Mouse (Mus musculus) heart, adult 11 months (tissue): ENCODE data around the gene Fcgr1.

Experiments
- DNase-seq: peaks from one replicate; pipeline ENCODE4 v3.0.0; 2022

Fcgr1 gene

GRCm38 (mm10) chr3:96247356-96248140 lies 46.2 kb downstream of the Fcgr1 start:
- peak; percentile 82 for DNase-seq

GRCm38 (mm10) chr3:96246427-96246856 lies 47.3 kb downstream of the Fcgr1 start, which contains the start of gene Hist2h3c1:
Gene Hist2h3c1, plus strand, starts transcription at chr3:96246685.
- peak; percentile 94 for DNase-seq

- peak; percentile 89 for DNase-seq
These were observed 47.8 kb downstream of the Fcgr1 start for GRCm38 (mm10) chr3:96246018-96246417.

DNA sequence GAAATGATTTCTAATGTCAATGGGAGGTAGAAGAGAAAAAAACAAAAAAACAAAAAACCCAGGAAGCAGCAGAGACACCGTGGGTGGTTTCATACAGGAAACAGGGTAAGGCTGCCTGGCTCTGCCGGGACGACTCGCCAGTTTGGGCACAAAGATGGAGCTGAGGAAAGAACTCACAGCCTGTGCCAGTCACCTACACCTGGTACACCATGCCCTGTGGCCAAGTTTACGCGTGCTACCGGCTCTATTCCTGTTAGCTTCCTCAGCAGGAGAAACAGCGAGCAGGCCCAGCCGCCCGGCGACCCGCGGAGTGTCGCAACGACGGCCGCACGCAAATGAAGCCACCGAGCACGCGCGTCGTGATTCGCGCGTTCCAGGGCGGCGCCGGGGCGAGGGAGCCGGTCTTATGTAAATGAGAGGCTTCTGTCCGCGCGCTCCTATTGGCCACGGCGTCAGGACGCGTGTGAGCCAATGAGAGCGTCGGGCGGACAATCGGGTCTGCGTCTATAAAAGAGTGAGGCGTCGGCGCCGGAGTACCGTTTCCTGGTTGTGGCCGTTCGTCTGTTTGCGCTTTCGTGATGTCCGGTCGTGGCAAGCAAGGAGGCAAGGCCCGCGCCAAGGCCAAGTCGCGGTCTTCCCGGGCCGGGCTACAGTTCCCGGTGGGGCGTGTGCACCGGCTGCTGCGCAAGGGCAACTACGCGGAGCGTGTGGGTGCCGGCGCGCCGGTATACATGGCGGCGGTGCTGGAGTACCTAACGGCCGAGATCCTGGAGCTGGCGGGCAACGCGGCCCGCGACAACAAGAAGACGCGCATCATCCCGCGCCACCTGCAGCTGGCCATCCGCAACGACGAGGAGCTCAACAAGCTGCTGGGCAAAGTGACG lies 48.5 kb downstream of the Fcgr1 start, which contains the start of gene Hist2h2aa1:
TSS of gene Hist2h2aa1 (plus strand) at position 495 of the 884 bp plus-strand sequence.
- DNase-seq = peak; percentile 100

DNA sequence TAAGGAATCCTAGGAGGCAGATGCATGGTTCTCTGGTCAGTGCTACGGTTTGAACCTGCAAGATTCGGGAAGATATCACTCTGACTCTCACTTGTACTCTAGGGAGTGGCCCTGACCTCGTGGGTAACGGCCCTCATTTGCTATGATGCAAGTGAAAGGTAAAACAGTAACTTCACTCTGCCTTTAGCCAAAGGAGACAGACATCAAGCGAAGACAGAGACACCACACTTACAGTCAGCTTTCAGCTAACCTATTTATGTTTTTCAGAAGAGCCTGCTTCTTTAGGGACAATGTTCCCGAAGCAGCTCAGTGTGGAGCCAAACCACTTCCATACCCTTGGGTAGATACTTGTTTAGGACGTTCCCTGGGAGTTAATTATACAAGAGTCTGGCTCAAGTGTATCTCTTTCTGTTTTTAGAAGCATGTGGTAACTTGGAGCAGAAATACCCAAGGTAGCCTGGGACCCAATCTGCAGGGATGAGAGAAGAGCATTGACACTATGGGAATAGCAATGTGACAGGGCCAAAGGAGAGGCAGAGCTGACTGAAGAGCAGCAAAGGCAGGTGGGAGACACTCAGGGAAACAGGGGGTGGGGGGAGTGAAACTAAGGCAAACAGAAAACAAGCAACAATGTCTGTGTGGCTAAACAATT lies 49.7 kb downstream of the Fcgr1 start:
- peak; percentile 88 for DNase-seq

DNA sequence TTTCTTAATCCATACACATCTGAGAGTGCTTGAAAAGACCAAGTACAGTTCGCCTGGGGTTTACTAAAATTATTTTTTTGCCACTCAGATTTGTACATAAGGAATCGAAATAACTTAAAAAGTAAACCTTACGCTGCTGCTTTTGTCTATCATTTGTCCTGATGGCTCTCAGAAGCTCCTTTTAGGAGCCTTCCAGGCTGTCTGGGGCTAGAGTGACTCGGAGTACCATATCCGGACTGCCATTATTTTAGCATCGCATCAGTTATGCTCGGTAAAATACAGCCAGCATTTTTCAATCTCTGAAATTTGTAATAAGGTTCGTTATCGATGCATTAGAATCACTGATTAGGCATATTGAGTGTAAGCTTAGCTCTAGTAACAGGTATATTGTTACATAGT lies 53.0 kb downstream of the Fcgr1 start:
- peak; percentile 76 for DNase-seq

GRCm38 (mm10) chr3:96239949-96240798 lies 53.6 kb downstream of the Fcgr1 start, which contains the start of gene Hist2h2aa2:
Gene Hist2h2aa2, minus strand, starts transcription at chr3:96240276.
- peak; percentile 100 for DNase-seq

DNA sequence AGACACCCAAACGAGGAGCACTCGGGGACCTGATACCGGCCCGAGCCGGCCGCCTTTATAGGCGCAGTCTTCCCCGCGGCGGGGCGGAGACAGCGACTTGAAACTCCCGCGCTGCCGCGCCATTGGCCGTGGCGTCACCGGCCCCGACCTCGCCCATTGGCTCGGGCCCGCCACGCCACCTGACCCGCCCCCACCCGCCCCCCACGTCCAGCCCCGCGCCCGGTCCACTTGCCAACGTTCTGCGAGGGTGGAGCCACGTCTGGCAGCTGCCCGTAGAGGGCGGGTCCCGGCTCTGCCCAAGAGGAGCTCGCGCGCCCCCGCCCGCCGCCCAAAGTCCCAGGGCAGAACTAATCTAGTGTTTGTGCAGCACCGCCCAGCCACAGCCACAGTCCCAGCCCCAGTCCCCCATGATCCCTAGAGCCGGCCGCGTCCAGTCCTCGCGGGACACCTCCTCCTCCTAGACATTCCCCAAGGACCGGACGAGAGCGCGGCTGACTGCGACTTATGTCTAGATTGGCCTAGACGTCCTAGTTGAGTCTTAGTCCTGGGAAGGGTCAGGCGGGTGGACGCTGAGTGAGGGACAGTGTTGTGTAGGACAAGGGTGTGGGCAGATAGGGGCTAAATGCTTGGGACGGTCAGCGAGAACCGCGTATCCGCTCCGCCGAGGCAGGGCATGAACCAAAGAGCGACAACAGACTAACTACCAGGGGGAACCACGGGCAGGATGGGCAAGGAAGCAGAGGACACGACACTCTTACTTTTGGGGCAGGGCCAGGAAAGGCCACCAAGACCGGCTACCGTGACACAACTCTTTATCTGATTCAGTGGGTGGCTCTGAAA lies 54.6 kb downstream of the Fcgr1 start, which contains the start of gene Hist2h3c2:
TSS of gene Hist2h3c2 (minus strand) at position 174 of the 840 bp plus-strand sequence.
- peak; percentile 99 for DNase-seq

GRCm38 (mm10) chr3:96237904-96238511 lies 55.8 kb downstream of the Fcgr1 start:
- peak; percentile 79 for DNase-seq

GRCm38 (mm10) chr3:96237335-96237903 lies 56.4 kb downstream of the Fcgr1 start:
- peak; percentile 87 for DNase-seq

GRCm38 (mm10) chr3:96236834-96237334 lies 56.9 kb downstream of the Fcgr1 start:
- DNase-seq = peak; percentile 82

DNA sequence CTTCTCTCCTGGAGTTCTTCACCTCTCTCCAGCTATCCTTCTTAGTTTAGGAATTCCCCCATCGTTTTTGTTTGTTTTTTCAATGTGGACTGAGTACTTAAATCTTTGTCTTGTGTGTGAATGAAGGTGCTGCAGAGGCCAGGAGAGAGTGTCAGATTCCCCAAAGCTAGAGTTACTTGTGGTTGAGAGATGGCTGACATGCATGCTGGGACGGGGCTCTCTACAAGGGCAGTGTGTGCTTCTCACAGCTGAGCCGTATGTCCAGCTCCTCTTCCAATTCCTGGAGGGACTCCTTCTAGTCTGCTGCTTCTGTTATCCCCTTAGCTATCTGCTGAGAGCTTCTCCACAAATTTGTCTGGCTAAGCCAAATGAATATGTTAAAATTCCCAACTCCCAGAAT lies 57.9 kb downstream of the Fcgr1 start:
- DNase-seq = no peak

DNA sequence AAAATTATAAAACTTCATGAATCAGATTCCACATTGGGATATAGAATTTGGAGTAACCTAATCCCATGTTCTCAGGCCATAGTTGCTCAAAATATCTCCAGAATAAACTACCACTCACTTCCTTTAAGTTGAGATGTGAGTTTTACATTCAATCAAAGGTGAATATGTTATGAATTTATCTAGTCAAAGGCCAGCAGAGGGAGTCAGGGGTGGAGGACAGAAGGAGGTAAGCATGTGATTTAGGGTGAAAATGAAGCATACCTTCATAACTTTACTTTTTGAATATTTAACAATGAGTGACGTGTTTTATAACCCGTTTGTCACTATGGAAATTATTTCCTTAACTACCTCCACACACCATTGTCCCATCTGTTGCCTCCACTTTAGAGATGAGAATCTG lies 58.9 kb downstream of the Fcgr1 start:
- DNase-seq = no peak
